Mouse (Mus musculus) heart, embryonic 10.5 days (tissue): ENCODE data around the gene Fam111a. TPM values are rescaled to one million over a fixed set of nuclear protein-coding genes. Genes with fewer than 3 reads are reported as not detected.

ENCODE experiments used
- DNase-seq: peaks from one replicate; pipeline ENCODE4 v3.0.0-alpha.2; 2017; ENCODE audit warnings: low spot score
- H3K27ac ChIP-seq: fragments of 300-500 bp; sonication (generic); 2 replicates; pipeline ENCODE4 v1.5.1; 2016; ENCODE audit warnings: mild to moderate bottlenecking
- H3K27me3 ChIP-seq: fragments of 300-500 bp; sonication (generic); 2 replicates; pipeline ENCODE4 v1.6.1; 2016; ENCODE audit warnings: mild to moderate bottlenecking; ENCODE audit not compliant: poor library complexity, insufficient read depth, severe bottlenecking
- H3K36me3 ChIP-seq: fragments of 300-500 bp; sonication (generic); 2 replicates; pipeline ENCODE4 v1.6.1; 2016; ENCODE audit warnings: mild to moderate bottlenecking, moderate library complexity
- H3K4me1 ChIP-seq: fragments of 300-500 bp; sonication (generic); 2 replicates; pipeline ENCODE4 v1.6.1; 2016; ENCODE audit warnings: mild to moderate bottlenecking
- H3K4me3 ChIP-seq: fragments of 300-500 bp; sonication (generic); 2 replicates; pipeline ENCODE4 v1.5.1; 2016; ENCODE audit warnings: mild to moderate bottlenecking, moderate library complexity
- H3K9me3 ChIP-seq: fragments of 300-500 bp; sonication (generic); 2 replicates; pipeline ENCODE4 v1.6.1; 2016; ENCODE audit warnings: mild to moderate bottlenecking, moderate library complexity
- WGBS: fragments of 180-500 bp; shearing (Covaris S2); methylation state at CpG from one replicate; pipeline ENCODE4 v1.1.7; 2016; 5-methylcytosine and 5-hydroxymethylcytosine counted together
- polyA plus RNA-seq: library from polyadenylated mRNA; unstranded; fragments of >200 nt; fragmentation: Nextera tagmentation; extraction: Ambion mirVana; gene quantifications from 2 replicates; pipeline ENCODE4 v1.2.1, GENCODE M21; 2016

The Fam111a gene
- polyA plus RNA-seq, 1 experiment from 2014 or later = 21.3 TPM

GRCm38 (mm10) chr19:12518541-12518890 lies 27.0 kb upstream of the Fam111a start:
- no peaks in the 10 kb centered on the region for H3K27me3 ChIP-seq
- peak overlapping the region; percentile 62; the same call in 1 of the 2 replicates for H3K4me3 ChIP-seq
- no peak overlapping the region for H3K27ac ChIP-seq
- no peaks in the 10 kb centered on the region for H3K36me3 ChIP-seq
- no peak for DNase-seq
- H3K9me3 ChIP-seq = no peaks in the 10 kb centered on the region
- no peaks in the 10 kb centered on the region for H3K4me1 ChIP-seq

- no peaks in the 10 kb centered on the region for H3K27me3 ChIP-seq
- no peak overlapping the region for H3K27ac ChIP-seq
- 45% methylated on average over 4 of the region's 4 CpGs for WGBS
- H3K36me3 ChIP-seq = no peaks in the 10 kb centered on the region
- H3K4me3 ChIP-seq = no peak overlapping the region
- H3K4me1 ChIP-seq = no peaks in the 10 kb centered on the region
- DNase-seq = no peak
- no peaks in the 10 kb centered on the region for H3K9me3 ChIP-seq
Measured at GRCm38 (mm10) chr19:12523377-12523776, 22.2 kb upstream of the Fam111a start.

- no peak overlapping the region for H3K4me3 ChIP-seq
- no peak overlapping the region for H3K27ac ChIP-seq
- no peaks in the 10 kb centered on the region for H3K9me3 ChIP-seq
- no peaks in the 10 kb centered on the region for H3K4me1 ChIP-seq
- H3K36me3 ChIP-seq = no peaks in the 10 kb centered on the region
- no peaks in the 10 kb centered on the region for H3K27me3 ChIP-seq
- no peak for DNase-seq
Measured at GRCm38 (mm10) chr19:12537168-12537567, 8.4 kb upstream of the Fam111a start.

- Histone ChIP-seq H3K27ac (no peak overlapping the region), H3K27me3 (no peaks in the 10 kb centered on the region), H3K9me3 (peaks cover 2% of the 10 kb centered on the region; the same call in 1 of the 2 replicates), H3K4me1 (no peaks in the 10 kb centered on the region), H3K36me3 (no peaks in the 10 kb centered on the region), H3K4me3 (no peak overlapping the region)
- no peak for DNase-seq
- WGBS = 79% methylated on average over 1 of the region's 1 CpGs
Measured at GRCm38 (mm10) chr19:12539975-12540374, 5.6 kb upstream of the Fam111a start.

- no peak overlapping the region for H3K4me3 ChIP-seq
- DNase-seq = no peak
- H3K36me3 ChIP-seq = no peaks in the 10 kb centered on the region
- no peaks in the 10 kb centered on the region for H3K27me3 ChIP-seq
- H3K9me3 ChIP-seq = peaks cover 2% of the 10 kb centered on the region; the same call in 1 of the 2 replicates
- 55% methylated on average over 3 of the region's 3 CpGs for WGBS
- no peaks in the 10 kb centered on the region for H3K4me1 ChIP-seq
- no peak overlapping the region for H3K27ac ChIP-seq
Measured at GRCm38 (mm10) chr19:12540727-12541126, 4.8 kb upstream of the Fam111a start.

GRCm38 (mm10) chr19:12541644-12542043 lies 3.9 kb upstream of the Fam111a start:
- no peak overlapping the region for H3K27ac ChIP-seq
- no peak overlapping the region for H3K4me3 ChIP-seq
- 34% methylated on average over 2 of the region's 2 CpGs for WGBS
- H3K27me3 ChIP-seq = no peaks in the 10 kb centered on the region
- peaks cover 2% of the 10 kb centered on the region; the same call in 1 of the 2 replicates for H3K9me3 ChIP-seq
- no peaks in the 10 kb centered on the region for H3K36me3 ChIP-seq
- DNase-seq = no peak
- H3K4me1 ChIP-seq = no peaks in the 10 kb centered on the region

GRCm38 (mm10) chr19:12549166-12549565 lies 3.6 kb downstream of the Fam111a start:
- H3K9me3 ChIP-seq = no peaks in the 10 kb centered on the region
- no peaks in the 10 kb centered on the region for H3K4me1 ChIP-seq
- WGBS = 76% methylated on average over 5 of the region's 5 CpGs
- DNase-seq = no peak
- no peaks in the 10 kb centered on the region for H3K36me3 ChIP-seq
- no peak overlapping the region for H3K4me3 ChIP-seq
- H3K27me3 ChIP-seq = no peaks in the 10 kb centered on the region
- no peak overlapping the region for H3K27ac ChIP-seq

- no peaks in the 10 kb centered on the region for H3K27me3 ChIP-seq
- no peak overlapping the region for H3K27ac ChIP-seq
- no peaks in the 10 kb centered on the region for H3K4me1 ChIP-seq
- no peak for DNase-seq
- 80% methylated on average over 5 of the region's 5 CpGs for WGBS
- no peaks in the 10 kb centered on the region for H3K36me3 ChIP-seq
- H3K9me3 ChIP-seq = no peaks in the 10 kb centered on the region
- no peak overlapping the region for H3K4me3 ChIP-seq
Measured at GRCm38 (mm10) chr19:12550005-12550942, 4.7 kb downstream of the Fam111a start.

GRCm38 (mm10) chr19:12556293-12556692 lies 10.8 kb downstream of the Fam111a start:
- no peaks in the 10 kb centered on the region for H3K27me3 ChIP-seq
- no peaks in the 10 kb centered on the region for H3K9me3 ChIP-seq
- no peak for DNase-seq
- H3K27ac ChIP-seq = no peak overlapping the region
- WGBS = 83% methylated on average over 2 of the region's 2 CpGs
- H3K36me3 ChIP-seq = no peaks in the 10 kb centered on the region
- no peaks in the 10 kb centered on the region for H3K4me1 ChIP-seq
- no peak overlapping the region for H3K4me3 ChIP-seq

GRCm38 (mm10) chr19:12558219-12558618 lies 12.7 kb downstream of the Fam111a start:
- WGBS = 77% methylated on average over 4 of the region's 4 CpGs
- no peak for DNase-seq
- Histone ChIP-seq H3K36me3 (no peaks in the 10 kb centered on the region), H3K4me3 (no peak overlapping the region), H3K4me1 (no peaks in the 10 kb centered on the region), H3K9me3 (no peaks in the 10 kb centered on the region), H3K27me3 (no peaks in the 10 kb centered on the region), H3K27ac (no peak overlapping the region)

GRCm38 (mm10) chr19:12564197-12564596 lies 18.7 kb downstream of the Fam111a start:
- Histone ChIP-seq H3K27me3 (no peaks in the 10 kb centered on the region), H3K4me3 (no peak overlapping the region), H3K4me1 (no peaks in the 10 kb centered on the region), H3K36me3 (no peaks in the 10 kb centered on the region), H3K9me3 (no peaks in the 10 kb centered on the region), H3K27ac (no peak overlapping the region)
- no peak for DNase-seq

- DNase-seq = no peak
- H3K27me3 ChIP-seq = no peaks in the 10 kb centered on the region
- 70% methylated on average over 4 of the region's 4 CpGs for WGBS
- H3K27ac ChIP-seq = no peak overlapping the region
- H3K4me1 ChIP-seq = no peaks in the 10 kb centered on the region
- H3K4me3 ChIP-seq = no peak overlapping the region
- H3K36me3 ChIP-seq = no peaks in the 10 kb centered on the region
- H3K9me3 ChIP-seq = no peaks in the 10 kb centered on the region
Measured at GRCm38 (mm10) chr19:12567011-12567410, 21.5 kb downstream of the Fam111a start.

- WGBS = 62% methylated on average over 2 of the region's 2 CpGs
- no peaks in the 10 kb centered on the region for H3K9me3 ChIP-seq
Measured at GRCm38 (mm10) chr19:12570866-12571265, 25.3 kb downstream of the Fam111a start.

More at GRCm38 (mm10) chr19:12570866-12571265, 25.3 kb downstream of the Fam111a start:
- Histone ChIP-seq H3K36me3 (no peaks in the 10 kb centered on the region), H3K4me1 (peaks cover 12% of the 10 kb centered on the region; the same call in 1 of the 2 replicates), H3K27ac (no peak overlapping the region), H3K27me3 (no peaks in the 10 kb centered on the region), H3K4me3 (no peak overlapping the region)
- DNase-seq = no peak
